Mouse (Mus musculus): ENCODE data around the gene Ube2l6.

Ube2l6 gene

GRCm38 (mm10) chr2:84837817-84838592, 39.4 kb downstream of the Ube2l6 start:
- in situ Hi-C loops (cut with MboI, MseI) = no loop called here

DNA sequence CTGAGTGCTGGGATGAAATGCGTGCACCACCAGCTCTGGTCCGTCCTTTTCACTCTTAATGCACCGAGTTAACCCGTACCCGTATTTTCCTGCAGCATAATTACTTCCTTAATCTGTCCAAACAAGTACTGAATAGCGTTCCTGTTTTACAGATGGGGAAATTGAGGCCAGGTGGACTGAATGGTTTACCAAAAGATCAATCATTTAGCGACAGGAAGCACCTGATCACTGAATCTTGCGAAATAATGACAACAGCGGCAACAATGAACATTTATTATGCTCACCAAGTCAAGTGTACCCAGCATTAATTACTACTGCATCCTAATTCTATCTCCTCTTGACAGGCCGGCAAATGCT, 39.9 kb downstream of the Ube2l6 start, which contains the start of gene Slc43a1:
Slc43a1 (plus strand) TSS at position 258 of the 357 bp plus-strand sequence.
- in situ Hi-C loops (cut with MboI, MseI) = no loop called here

DNA sequence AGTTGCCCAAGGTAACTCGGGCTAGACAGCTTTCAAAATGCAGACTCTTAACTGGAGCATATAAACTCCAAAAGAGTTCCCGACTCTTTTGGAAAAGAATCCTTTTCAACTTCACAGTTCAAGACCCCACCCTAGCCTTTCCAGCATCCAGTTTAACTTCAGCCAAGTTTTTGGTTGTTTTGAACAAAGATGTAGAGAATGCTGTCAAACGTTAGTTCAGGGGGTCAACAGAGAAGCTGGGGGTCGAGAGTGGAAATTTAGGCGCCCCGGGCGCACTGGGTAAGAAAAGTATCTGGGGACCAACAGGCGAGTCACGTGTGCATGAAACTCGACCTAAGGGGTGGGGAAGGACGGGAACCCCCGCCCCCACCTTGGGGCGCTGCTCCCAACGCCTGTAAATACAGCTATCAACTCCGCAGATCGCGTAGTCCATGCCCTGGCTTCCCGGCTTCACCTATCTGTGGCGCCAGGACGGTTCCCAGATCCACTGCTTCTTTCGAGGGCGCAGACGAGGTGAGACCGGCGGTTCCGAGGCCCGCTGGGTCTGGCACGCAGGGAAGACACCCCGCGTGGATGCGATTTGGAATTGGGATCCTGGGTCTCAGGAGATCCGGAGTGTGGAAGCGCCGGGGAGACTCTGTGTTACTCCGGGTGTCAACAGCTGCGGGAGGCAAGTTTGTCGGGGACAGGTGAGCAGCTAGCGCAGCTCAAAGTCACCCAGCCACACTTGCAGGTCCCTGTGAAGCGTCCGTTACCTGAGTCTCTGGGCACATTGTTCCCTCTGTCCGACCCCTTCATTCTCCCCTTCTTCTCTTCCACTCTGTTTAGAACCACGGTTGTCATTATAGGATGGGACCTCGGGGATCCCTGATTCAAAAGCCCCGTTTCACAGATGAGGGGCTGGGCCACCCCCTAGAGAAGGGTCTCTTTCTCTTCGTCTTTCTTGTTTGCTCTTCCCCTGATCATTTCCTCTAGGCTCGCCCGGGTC, 40.7 kb downstream of the Ube2l6 start:
- in situ Hi-C loops (cut with MboI, MseI) = no loop called here

DNA sequence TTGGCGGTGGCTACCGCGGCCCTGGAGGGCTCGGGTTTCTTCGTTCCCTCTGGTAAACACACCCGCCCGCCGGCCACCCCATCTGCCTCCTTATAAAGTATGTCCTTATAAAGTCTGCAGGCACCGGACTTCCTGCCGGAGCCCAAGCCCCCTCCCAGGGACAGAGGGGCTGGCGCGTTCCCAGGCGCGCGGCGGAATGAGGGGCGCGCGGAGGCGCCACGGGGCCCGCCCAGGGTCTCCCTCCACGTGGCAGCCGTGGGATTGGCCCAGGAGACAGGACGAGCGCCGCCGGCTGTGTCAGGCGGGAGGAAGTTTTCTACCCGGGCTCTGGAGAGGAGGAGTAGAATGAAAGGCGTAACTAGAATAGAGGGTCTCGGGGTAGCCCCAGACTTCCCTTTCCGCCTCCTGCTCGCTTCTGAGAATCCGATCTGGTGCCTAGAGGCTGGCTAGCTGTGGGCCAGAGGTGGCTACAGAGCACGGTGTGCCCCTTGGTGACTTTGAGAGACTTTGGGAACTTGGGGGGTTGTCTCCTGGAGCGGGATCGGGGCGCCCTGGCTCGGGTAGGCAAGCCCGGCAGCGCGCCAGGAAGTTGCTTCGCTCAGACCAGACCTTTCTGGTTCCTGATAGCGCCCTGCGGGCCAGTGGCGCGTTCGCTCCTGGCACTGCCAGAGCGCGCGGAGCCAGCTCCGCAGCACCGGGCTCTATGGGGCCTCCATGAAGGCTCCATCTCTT, 41.6 kb downstream of the Ube2l6 start:
- in situ Hi-C loops (cut with MboI, MseI) = no loop called here

- in situ Hi-C loops (cut with MboI, MseI) = no loop called here
These were observed 42.3 kb downstream of the Ube2l6 start for GRCm38 (mm10) chr2:84840748-84841563.

DNA sequence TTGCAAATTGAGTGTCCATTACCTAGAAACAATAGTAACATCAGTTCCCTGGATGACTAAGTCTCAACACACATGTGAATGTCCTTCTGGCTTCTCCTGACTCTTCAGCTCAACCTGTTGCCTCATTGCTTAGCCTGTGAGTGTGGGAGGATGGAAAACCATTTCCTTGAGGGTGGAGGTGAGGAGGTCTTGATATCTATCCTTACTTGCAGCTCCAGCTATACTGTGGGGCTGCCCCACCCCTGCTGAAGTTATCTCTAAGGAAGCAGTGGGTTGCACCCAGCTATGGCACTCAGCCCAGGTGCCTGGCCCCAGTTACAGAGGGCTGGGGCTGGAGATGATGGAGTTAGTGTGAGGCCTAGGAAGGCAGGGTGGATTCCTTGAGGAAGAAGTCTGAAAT, 43.3 kb downstream of the Ube2l6 start:
- in situ Hi-C loops (cut with MboI, MseI) = no loop called here

GRCm38 (mm10) chr2:84843654-84844053, 45.0 kb downstream of the Ube2l6 start:
- in situ Hi-C loops (cut with MboI, MseI) = no loop called here

DNA sequence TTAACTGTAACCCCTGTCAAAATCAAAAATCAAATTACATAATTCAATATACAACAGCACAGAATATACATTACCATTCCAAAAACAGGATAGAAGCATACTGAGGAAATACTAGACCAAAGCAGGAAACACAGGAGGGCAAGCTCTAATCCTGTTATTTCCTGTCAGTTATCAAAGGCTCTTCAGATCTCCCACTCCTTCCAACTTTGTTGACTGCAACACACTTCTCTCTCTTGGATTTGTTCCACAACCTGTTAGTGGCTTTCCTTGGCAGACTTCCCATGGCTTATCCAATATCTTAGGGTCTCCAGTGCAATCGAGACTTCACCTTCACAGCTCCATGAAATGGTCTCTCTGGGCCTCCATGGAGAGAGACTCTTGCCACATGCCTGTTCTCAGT, 46.6 kb downstream of the Ube2l6 start:
- in situ Hi-C loops (cut with MboI, MseI) = no loop called here

GRCm38 (mm10) chr2:84850407-84851129, 51.9 kb downstream of the Ube2l6 start:
- in situ Hi-C loops (cut with MboI, MseI) = no loop called here

- in situ Hi-C loops (cut with MboI, MseI) = no loop called here
These were observed 52.8 kb downstream of the Ube2l6 start for GRCm38 (mm10) chr2:84851130-84852040.

- in situ Hi-C loops (cut with MboI, MseI) = no loop called here
These were observed 57.1 kb downstream of the Ube2l6 start for GRCm38 (mm10) chr2:84855732-84856131.

GRCm38 (mm10) chr2:84858551-84858950, 59.9 kb downstream of the Ube2l6 start:
- in situ Hi-C loops (cut with MboI, MseI) = no loop called here

All from T-helper 17 cell (primary cell).